Mouse (Mus musculus) CH12.LX (cell line): ENCODE measurements around the gene Pbx1. TPM values are rescaled to one million over a fixed set of nuclear protein-coding genes. Genes with fewer than 3 reads are reported as not detected.

Experiments
- DNase-seq: peaks from one replicate; pipeline ENCODE4 v3.0.0-alpha.2; 2013; ENCODE audit errors: extremely low read depth
- H3K27ac ChIP-seq: 2 replicates; pipeline ENCODE4 v1.5.1; 2012; ENCODE audit warnings: low read depth, mild to moderate bottlenecking, control low read depth, moderate library complexity; ENCODE audit not compliant: insufficient read depth
- H3K27me3 ChIP-seq: replicated peaks from 2 replicates; pipeline ENCODE3; 2012; ENCODE audit warnings: inconsistent platforms
- H3K36me3 ChIP-seq, 2 experiments: replicated peaks in 1 of 2; 2 replicates each; pipeline versions ENCODE3 to v1.6.1; 2012; ENCODE audit warnings: inconsistent platforms in 1 of 2, low read length in 1 of 2, mild to moderate bottlenecking in 1 of 2, mixed read lengths in 1 of 2, moderate library complexity in 1 of 2; ENCODE audit not compliant: control insufficient read depth in 1 of 2, insufficient read depth in 1 of 2
- H3K4me1 ChIP-seq, 2 experiments: 2 replicates each; pipeline ENCODE4 v1.6.1; 2012; ENCODE audit warnings: inconsistent platforms in 1 of 2, moderate library complexity in 1 of 2; ENCODE audit not compliant: insufficient read depth in 2 of 2, control insufficient read depth in 1 of 2
- H3K4me2 ChIP-seq: 2 replicates; pipeline ENCODE4 v1.6.1; 2012; ENCODE audit warnings: low read depth, mild to moderate bottlenecking, control low read depth; ENCODE audit not compliant: poor library complexity, insufficient read depth, severe bottlenecking
- H3K4me3 ChIP-seq, 3 experiments: fragments of 150-350 bp in 1 of 3; sonication (generic) in 1 of 3; replicated peaks in 1 of 3; 2 replicates each; pipeline versions ENCODE3 to v1.5.1; 2011 to 2012; ENCODE audit warnings: low read depth in 2 of 3, low read length in 2 of 3, mild to moderate bottlenecking in 2 of 3, moderate library complexity in 2 of 3, control low read depth in 1 of 3, improper control_type of control experiment in 1 of 3, inconsistent platforms in 1 of 3, mixed read lengths in 1 of 3; ENCODE audit not compliant: poor library complexity in 1 of 3
- H3K79me2 ChIP-seq: replicated peaks from 2 replicates; pipeline ENCODE4 v1.6.1; 2012; ENCODE audit warnings: mild to moderate bottlenecking, moderate library complexity; ENCODE audit not compliant: control insufficient read depth, poor library complexity, insufficient read depth, severe bottlenecking; ENCODE audit errors: extremely low read depth
- H3K9ac ChIP-seq: 2 replicates; pipeline ENCODE4 v1.6.1; 2012; ENCODE audit warnings: low read depth, mild to moderate bottlenecking, control low read depth, moderate library complexity; ENCODE audit not compliant: insufficient read depth
- H3K9me3 ChIP-seq: replicated peaks from 2 replicates; pipeline ENCODE3; 2012; ENCODE audit warnings: low read length, inconsistent platforms, mixed read lengths
- BHLHE40 ChIP-seq: IDR thresholded peaks from 2 replicates; pipeline ENCODE4 v1.6.1; 2011; ENCODE audit warnings: mild to moderate bottlenecking, low read depth, low read length, improper control_type of control experiment
- CTCF ChIP-seq, 2 experiments: IDR thresholded peaks in 1 of 2; conservative IDR thresholded peaks in 1 of 2; 2 replicates each; pipeline ENCODE4 v1.5.1; 2011 to 2012; ENCODE audit warnings: low read depth in 2 of 2, low read length in 2 of 2, improper control_type of control experiment in 1 of 2, inconsistent platforms in 1 of 2, mild to moderate bottlenecking in 1 of 2, moderate library complexity in 1 of 2
- E2F4 ChIP-seq: IDR thresholded peaks from 2 replicates; pipeline ENCODE4 v1.6.1; 2011; ENCODE audit warnings: low read depth, low read length, improper control_type of control experiment; ENCODE audit not compliant: insufficient replicate concordance
- GABPA ChIP-seq: IDR thresholded peaks from 2 replicates; pipeline ENCODE4 v1.6.1; 2012; ENCODE audit warnings: low read depth, low read length, improper control_type of control experiment, inconsistent platforms; ENCODE audit not compliant: insufficient replicate concordance
- IRF4 ChIP-seq: IDR thresholded peaks from 2 replicates; pipeline ENCODE4 v1.6.1; 2014; ENCODE audit warnings: low read depth, mild to moderate bottlenecking, inconsistent platforms, low read length, improper control_type of control experiment
- JUN ChIP-seq: IDR thresholded peaks from 2 replicates; pipeline ENCODE4 v1.6.1; 2011; ENCODE audit warnings: low read depth, mild to moderate bottlenecking, low read length, improper control_type of control experiment, moderate library complexity; ENCODE audit not compliant: insufficient read depth
- KAT2A ChIP-seq: IDR thresholded peaks from 2 replicates; pipeline ENCODE4 v1.6.1; 2012; ENCODE audit warnings: low read length, improper control_type of control experiment, inconsistent platforms; ENCODE audit not compliant: insufficient replicate concordance
- MAFK ChIP-seq: IDR thresholded peaks from 2 replicates; pipeline ENCODE4 v1.6.1; 2011; ENCODE audit warnings: low read length, improper control_type of control experiment; ENCODE audit not compliant: insufficient replicate concordance
- MAX ChIP-seq: IDR thresholded peaks from 2 replicates; pipeline ENCODE4 v1.6.1; 2011; ENCODE audit warnings: low read length, improper control_type of control experiment
- MYC ChIP-seq: IDR thresholded peaks from 2 replicates; pipeline ENCODE4 v1.6.1; 2011; ENCODE audit warnings: low read depth, mild to moderate bottlenecking, improper control_type of control experiment, low read length
- NELFE ChIP-seq: IDR thresholded peaks from 2 replicates; pipeline ENCODE4 v1.6.1; 2011; ENCODE audit warnings: low read depth, low read length, improper control_type of control experiment
- PAX5 ChIP-seq: IDR thresholded peaks from 2 replicates; pipeline ENCODE4 v1.6.1; 2012; ENCODE audit warnings: low read length, inconsistent platforms, mixed read lengths
- TCF12 ChIP-seq: IDR thresholded peaks from 2 replicates; pipeline ENCODE4 v1.6.1; 2014; ENCODE audit warnings: low read depth, mild to moderate bottlenecking, inconsistent platforms, low read length, improper control_type of control experiment
- ZMIZ1 ChIP-seq: IDR thresholded peaks from 2 replicates; pipeline ENCODE4 v1.6.1; 2012; ENCODE audit warnings: low read depth, mild to moderate bottlenecking, inconsistent platforms, low read length, improper control_type of control experiment
- dilution Hi-C: fragments of 300-500 bp; cut with MboI; formaldehyde crosslinking; loops from 2 replicates; pipeline ENCODE4 v1.14.3; 2020; ENCODE audit warnings: low sequenced_read_pairs; ENCODE audit not compliant: extremely low pct_unique_long_range_greater_than_20kb, extremely low pct_ligation_motif_present
- in situ Hi-C: fragments of 300-500 bp; cut with MboI; formaldehyde crosslinking; loops from 3 replicates; pipeline ENCODE4 v1.14.3; 2019; ENCODE audit warnings: low sequenced_read_pairs, low pct_ligation_motif_present, low pct_unique_long_range_greater_than_20kb, mixed read lengths
- polyA plus RNA-seq: library from polyadenylated mRNA; unstranded; fragments of >175 nt; gene quantifications from 2 replicates; pipeline ENCODE4 v1.2.1, GENCODE M21; 2012; ENCODE audit warnings: low read depth; ENCODE audit not compliant: insufficient read length
- total RNA-seq, 2 experiments: library from RNA; depleted of rRNA; stranded (reverse); fragments of 300-350 nt in 1 of 2; fragments of >200 nt in 1 of 2; gene quantifications; 2 replicates each; pipeline ENCODE4 v1.2.3; 2012 to 2014

Gene Pbx1
- total and polyA plus RNA-seq, 3 experiments, result not detected

GRCm38 (mm10) chr1:168286862-168287650, 145.0 kb downstream of the Pbx1 start:
- DNase-seq, result no peak
- no peaks in the 10 kb centered on the region for H3K36me3 ChIP-seq
- H3K9me3 ChIP-seq, result peaks cover 79% of the 10 kb centered on the region
- no peaks in the 10 kb centered on the region for H3K4me1 ChIP-seq
- no peak overlapping the region for H3K9ac ChIP-seq
- H3K27ac ChIP-seq, result no peak overlapping the region
- H3K4me3 ChIP-seq, result no peak overlapping the region
- dilution Hi-C loops (no loop called here), in situ Hi-C loops (no loop called here)
- no peak for TF ChIP-seq MAX
- no peaks in the 10 kb centered on the region for H3K27me3 ChIP-seq
- H3K4me2 ChIP-seq, result no peak overlapping the region
- H3K79me2 ChIP-seq, result no peaks in the 10 kb centered on the region

DNA sequence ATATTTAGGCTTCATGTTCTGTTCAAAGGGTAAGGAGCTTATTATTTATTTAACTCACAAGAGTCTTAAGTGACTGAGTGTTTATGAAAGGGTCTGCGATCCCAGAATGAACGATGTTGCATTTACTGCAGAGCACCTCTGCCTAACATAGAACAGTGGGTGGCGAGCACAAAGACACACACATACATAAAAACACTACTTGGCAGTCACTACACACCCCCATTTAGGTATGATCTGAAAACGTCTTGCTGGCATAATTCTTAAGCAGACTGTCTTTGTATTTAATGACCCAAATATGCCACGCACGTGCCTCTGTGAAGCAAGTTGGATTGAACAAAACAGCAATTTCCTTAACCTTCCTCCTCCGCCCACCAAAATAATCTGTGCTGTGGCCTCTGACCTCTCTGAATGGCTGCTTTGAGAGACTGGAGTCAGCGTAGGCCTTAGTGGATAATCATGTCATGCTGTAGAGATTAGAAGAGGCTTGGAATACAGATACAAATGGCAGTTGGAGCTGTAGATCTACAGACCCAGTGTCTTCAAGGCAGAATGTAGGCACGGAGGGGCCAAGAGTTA, 147.4 kb downstream of the Pbx1 start:
- no peaks in the 10 kb centered on the region for H3K27me3 ChIP-seq
- H3K9me3 ChIP-seq, result peaks cover 75% of the 10 kb centered on the region
- in situ Hi-C loops (no loop called here), dilution Hi-C loops (no loop called here)
- no peaks in the 10 kb centered on the region for H3K36me3 ChIP-seq
- H3K4me1 ChIP-seq, result no peaks in the 10 kb centered on the region
- H3K4me3 ChIP-seq, result no peak overlapping the region
- no peak overlapping the region for H3K4me2 ChIP-seq
- H3K9ac ChIP-seq, result no peak overlapping the region
- H3K27ac ChIP-seq, result no peak overlapping the region
- no peak for DNase-seq
- no peaks in the 10 kb centered on the region for H3K79me2 ChIP-seq
- TF ChIP-seq KAT2A (no peak), MYC (no peak), BHLHE40 (no peak), IRF4 (no peak), TCF12 (no peak), NELFE (no peak), ZMIZ1 (no peak)

DNA sequence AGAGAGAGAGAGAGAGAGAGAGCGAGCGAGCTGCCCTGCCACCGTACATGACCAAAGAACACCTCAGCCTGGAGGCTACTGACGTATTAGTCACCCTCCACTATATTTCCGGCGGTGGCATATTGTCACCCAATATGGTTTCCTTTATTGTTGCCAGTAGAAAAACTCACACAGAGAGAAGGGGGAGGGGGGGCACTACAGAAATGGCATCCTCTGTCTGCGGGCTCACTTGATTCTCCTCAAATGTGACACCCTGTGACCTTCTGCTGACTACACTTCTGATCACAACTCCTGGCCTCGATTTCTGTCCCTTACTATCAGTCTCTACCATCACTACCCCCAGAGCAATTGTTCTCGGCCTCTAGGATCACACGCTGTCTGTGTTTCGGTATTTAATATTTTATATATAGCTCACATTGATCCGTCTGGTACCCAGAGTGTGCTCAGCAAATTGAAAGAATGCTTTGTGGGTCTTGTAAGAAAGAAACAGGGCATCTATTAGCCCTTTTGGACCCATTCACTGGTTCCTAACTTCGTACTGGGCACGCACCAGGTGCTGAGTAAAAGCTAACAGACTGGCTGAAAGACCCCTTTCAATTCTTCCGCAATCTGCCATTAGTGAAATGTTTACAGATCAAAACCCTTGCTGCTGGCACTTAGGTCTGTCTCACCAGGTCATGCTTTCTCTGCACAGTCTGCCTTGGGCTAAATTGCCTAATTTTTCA, 148.1 kb downstream of the Pbx1 start:
- in situ Hi-C loops, result no loop called here
- H3K4me2 ChIP-seq, result no peak overlapping the region
- peaks cover 72% of the 10 kb centered on the region for H3K9me3 ChIP-seq
- H3K9ac ChIP-seq, result no peak overlapping the region
- dilution Hi-C loops, result no loop called here
- H3K27me3 ChIP-seq, result no peaks in the 10 kb centered on the region
- H3K4me1 ChIP-seq, result no peaks in the 10 kb centered on the region
- H3K79me2 ChIP-seq, result no peaks in the 10 kb centered on the region
- H3K4me3 ChIP-seq, result no peak overlapping the region
- DNase-seq, result no peak
- H3K36me3 ChIP-seq, result no peaks in the 10 kb centered on the region
- TF ChIP-seq CTCF (conservative IDR thresholded peaks at IDR 0.05 in 1 of 2, IDR thresholded peaks at IDR 0.05 in 1 of 2; ENCODE audit: low read depth in 2 of 2, low read length in 2 of 2) (no peak), JUN (no peak), MAFK (no peak), PAX5 (no peak), GABPA (no peak), E2F4 (no peak), MAX (no peak)
- H3K27ac ChIP-seq, result no peak overlapping the region
